Comparison of ENCODE assay signal across 18 mouse cellular contexts in genomic region chr10:79979401-79980155, GRCm38 (mm10). TPM values are rescaled to one million over a fixed set of nuclear protein-coding genes. Genes with fewer than 3 reads are reported as not detected.
DNase-seq lines count a peak whose midpoint lies in the region; ATAC-seq and TF ChIP-seq lines count a peak whose summit lies in the region.
"Had no signal": no experiment of that assay in that cellular context is flagged by ENCODE, and none has a peak within 500 bp of the region (broad histone marks: within the 10 kb centered on the region; RNA-seq: fewer than 3 reads in every experiment).

No protein-coding gene starts in this region.

- TF ChIP-seq EP300 in heart, adult 2 months (IDR thresholded peaks at IDR 0.05; ENCODE audit: insufficient read depth, low read depth, low read length) = no peak
- TF ChIP-seq EP300 in heart, postnatal 0 days (IDR thresholded peaks at IDR 0.05; ENCODE audit: low read depth) = no peak

- H3K9ac ChIP-seq in heart, adult 2 months (ENCODE audit: low read depth, low read length) = no peak overlapping the region
- no peak overlapping the region for H3K9ac ChIP-seq in heart, embryonic 11.5 days (ENCODE audit: low read depth, low read length)
- H3K9ac ChIP-seq in midbrain, embryonic 16.5 days (ENCODE audit: low read depth, low read length) = no peak overlapping the region
- 0 out of 2 replicates have a peak overlapping the region, but pooled peaks have one; percentile 12 for H3K9ac ChIP-seq in embryonic facial prominence, embryonic 12.5 days
- H3K9ac ChIP-seq in heart, postnatal 0 days (replicated peaks; ENCODE audit: low read depth, low read length) = no peak overlapping the region
- no peak overlapping the region for H3K9ac ChIP-seq in forebrain, embryonic 12.5 days
- H3K9ac ChIP-seq: neural tube, embryonic 12.5 days; stomach, embryonic 15.5 days had no signal

- H3K4me3 ChIP-seq in heart, adult 2 months = no peak overlapping the region
- no peak overlapping the region for H3K4me3 ChIP-seq in heart, embryonic 11.5 days (ENCODE audit: low read depth, low read length)
- peak overlapping the region; percentile 5; the same call in 1 of the 2 replicates for H3K4me3 ChIP-seq in midbrain, embryonic 10.5 days
- H3K4me3 ChIP-seq in midbrain, embryonic 16.5 days (ENCODE audit: low read depth, low read length) = no peak overlapping the region
- no peak overlapping the region for H3K4me3 ChIP-seq in embryonic facial prominence, embryonic 12.5 days
- no peak overlapping the region for H3K4me3 ChIP-seq in heart, postnatal 0 days (ENCODE audit: low read depth, low read length)
- H3K4me3 ChIP-seq in forebrain, embryonic 12.5 days (replicated peaks) = no peak overlapping the region
- H3K4me3 ChIP-seq: neural tube, embryonic 12.5 days; stomach, embryonic 15.5 days had no signal

- H3K27me3 ChIP-seq in heart, adult 2 months (ENCODE audit: control insufficient read depth, insufficient read depth, low read length) = no peaks in the 10 kb centered on the region
- no peaks in the 10 kb centered on the region for H3K27me3 ChIP-seq in heart, embryonic 11.5 days (ENCODE audit: control insufficient read depth, insufficient read depth, low read length)
- H3K27me3 ChIP-seq in midbrain, embryonic 10.5 days (ENCODE audit: low read depth, poor library complexity, severe bottlenecking) = peaks cover 25% of the 10 kb centered on the region
- no peaks in the 10 kb centered on the region for H3K27me3 ChIP-seq in midbrain, embryonic 16.5 days (ENCODE audit: control insufficient read depth, insufficient read depth, low read depth, low read length)
- H3K27me3 ChIP-seq in embryonic facial prominence, embryonic 12.5 days = no peaks in the 10 kb centered on the region
- no peaks in the 10 kb centered on the region for H3K27me3 ChIP-seq in heart, postnatal 0 days (ENCODE audit: control insufficient read depth, insufficient read depth, low read length)
- no peaks in the 10 kb centered on the region for H3K27me3 ChIP-seq in forebrain, embryonic 12.5 days
- H3K27me3 ChIP-seq: neural tube, embryonic 12.5 days; stomach, embryonic 15.5 days had no signal

- H3K4me2 ChIP-seq in heart, embryonic 11.5 days = no peak overlapping the region
- no peak overlapping the region for H3K4me2 ChIP-seq in midbrain, embryonic 16.5 days (ENCODE audit: low read length)
- H3K4me2 ChIP-seq in embryonic facial prominence, embryonic 12.5 days (replicated peaks) = no peak overlapping the region
- H3K4me2 ChIP-seq in heart, postnatal 0 days (ENCODE audit: low read depth, low read length) = no peak overlapping the region
- no peak overlapping the region for H3K4me2 ChIP-seq in forebrain, embryonic 12.5 days
- H3K4me2 ChIP-seq: neural tube, embryonic 12.5 days; stomach, embryonic 15.5 days had no signal

- H3K4me1 ChIP-seq in heart, adult 2 months (ENCODE audit: control insufficient read depth, insufficient read depth, low read length) = peaks cover 6% of the 10 kb centered on the region
- peaks cover 24% of the 10 kb centered on the region for H3K4me1 ChIP-seq in heart, embryonic 11.5 days (ENCODE audit: control insufficient read depth, insufficient read depth, low read length)
- H3K4me1 ChIP-seq in midbrain, embryonic 10.5 days = peaks cover 28% of the 10 kb centered on the region
- peaks cover 23% of the 10 kb centered on the region for H3K4me1 ChIP-seq in midbrain, embryonic 16.5 days (ENCODE audit: control insufficient read depth, insufficient read depth, low read length)
- peaks cover 14% of the 10 kb centered on the region for H3K4me1 ChIP-seq in embryonic facial prominence, embryonic 12.5 days
- peaks cover 13% of the 10 kb centered on the region for H3K4me1 ChIP-seq in heart, postnatal 0 days (ENCODE audit: control insufficient read depth, insufficient read depth)
- H3K4me1 ChIP-seq in forebrain, embryonic 12.5 days = peaks cover 31% of the 10 kb centered on the region

- intact Hi-C loops in heart, adult 2 months (cut with DNase I) = loop anchor here (10.0 kb wide), 1 partner anchor 285 kb away; the partner anchor contains the start of genes Dazap1 and Gamt

- TF ChIP-seq CTCF in heart, adult 2 months (IDR thresholded peaks at IDR 0.05) = no peak
- TF ChIP-seq CTCF in heart, postnatal 0 days (IDR thresholded peaks at IDR 0.05; ENCODE audit: low read depth) = no peak

- no peaks in the 10 kb centered on the region for H3K36me3 ChIP-seq in heart, adult 2 months (ENCODE audit: control insufficient read depth, insufficient read depth, low read length)
- H3K36me3 ChIP-seq in heart, embryonic 11.5 days (ENCODE audit: control insufficient read depth, insufficient read depth, low read length) = peaks cover 42% of the 10 kb centered on the region
- H3K36me3 ChIP-seq in midbrain, embryonic 10.5 days = peaks cover 69% of the 10 kb centered on the region
- peaks cover 43% of the 10 kb centered on the region for H3K36me3 ChIP-seq in midbrain, embryonic 16.5 days (ENCODE audit: control insufficient read depth, insufficient read depth, low read length)
- H3K36me3 ChIP-seq in embryonic facial prominence, embryonic 12.5 days = peaks cover 61% of the 10 kb centered on the region
- H3K36me3 ChIP-seq in heart, postnatal 0 days (replicated peaks; ENCODE audit: control insufficient read depth, insufficient read depth, low read length) = peaks cover 46% of the 10 kb centered on the region
- peaks cover 54% of the 10 kb centered on the region for H3K36me3 ChIP-seq in forebrain, embryonic 12.5 days (replicated peaks)

- peak in 1 of 2 experiments; percentile 64 for DNase-seq in heart, adult 2 months
- no peak for DNase-seq in midbrain, embryonic 10.5 days (ENCODE audit: low spot score)
- DNase-seq in heart, postnatal 0 days (ENCODE audit: low spot score) = no peak
- DNase-seq: cerebellum, adult 9-10 months; kidney, adult 9 months; kidney, postnatal 4 days; lung, adult 18-20 months; lung, postnatal 36 days; midbrain, embryonic 14.5 days; thymus, adult 2 months had no signal

- peak overlapping the region; percentile 71 for H3K27ac ChIP-seq in heart, adult 2 months
- no peak overlapping the region for H3K27ac ChIP-seq in heart, embryonic 11.5 days (ENCODE audit: low read depth, low read length)
- no peak overlapping the region for H3K27ac ChIP-seq in midbrain, embryonic 10.5 days (replicated peaks)
- H3K27ac ChIP-seq in midbrain, embryonic 16.5 days (ENCODE audit: low read length) = no peak overlapping the region
- no peak overlapping the region for H3K27ac ChIP-seq in embryonic facial prominence, embryonic 12.5 days
- H3K27ac ChIP-seq in heart, postnatal 0 days (ENCODE audit: low read depth) = peak overlapping the region; percentile 33
- no peak overlapping the region for H3K27ac ChIP-seq in forebrain, embryonic 12.5 days
- H3K27ac ChIP-seq: neural tube, embryonic 12.5 days; stomach, embryonic 15.5 days had no signal

- ATAC-seq in heart, embryonic 11.5 days (replicated peaks; ENCODE audit: insufficient number of reproducible peaks, low FRiP score, low TSS enrichment) = no peak
- ATAC-seq in midbrain, embryonic 16.5 days = no peak
- ATAC-seq in embryonic facial prominence, embryonic 12.5 days (ENCODE audit: insufficient number of reproducible peaks, insufficient read depth, low FRiP score, low TSS enrichment) = no peak
- no peak for ATAC-seq in heart, postnatal 0 days (ENCODE audit: insufficient read depth, low read depth)
- no peak for ATAC-seq in forebrain, embryonic 12.5 days (ENCODE audit: low FRiP score)
- ATAC-seq: forebrain, embryonic 14.5 days had no signal

- TF ChIP-seq POLR2A in heart, adult 2 months (IDR thresholded peaks at IDR 0.05; ENCODE audit: insufficient read depth, low read depth, low read length) = no peak

- no peaks in the 10 kb centered on the region for H3K9me3 ChIP-seq in heart, embryonic 11.5 days (replicated peaks; ENCODE audit: control insufficient read depth, low read length)
- H3K9me3 ChIP-seq in midbrain, embryonic 10.5 days (replicated peaks) = 0 out of 2 replicates have a peak, but pooled peaks cover 8% of the 10 kb centered on the region
- no peaks in the 10 kb centered on the region for H3K9me3 ChIP-seq in midbrain, embryonic 16.5 days (replicated peaks; ENCODE audit: control insufficient read depth, low read length, poor library complexity, severe bottlenecking)
- H3K9me3 ChIP-seq in embryonic facial prominence, embryonic 12.5 days = no peaks in the 10 kb centered on the region
- H3K9me3 ChIP-seq in heart, postnatal 0 days (replicated peaks; ENCODE audit: control insufficient read depth, low read length) = no peaks in the 10 kb centered on the region
- no peaks in the 10 kb centered on the region for H3K9me3 ChIP-seq in forebrain, embryonic 12.5 days
- H3K9me3 ChIP-seq: neural tube, embryonic 12.5 days; stomach, embryonic 15.5 days had no signal

- peaks cover 5% of the 10 kb centered on the region for H3K79me2 ChIP-seq in heart, adult 2 months (replicated peaks; ENCODE audit: control insufficient read depth, insufficient read depth, low read length)

- 85% methylated on average over 22 of the region's 22 CpGs for WGBS in heart, adult 2 months
- 87% methylated on average over 22 of the region's 22 CpGs for WGBS in heart, embryonic 11.5 days (ENCODE audit: insufficient replicate concordance)
- 94% methylated on average over 22 of the region's 22 CpGs for WGBS in midbrain, embryonic 10.5 days
- WGBS in midbrain, embryonic 16.5 days = 91% methylated on average over 21 of the region's 22 CpGs
- WGBS in embryonic facial prominence, embryonic 12.5 days = 91% methylated on average over 22 of the region's 22 CpGs
- 85% methylated on average over 22 of the region's 22 CpGs for WGBS in heart, postnatal 0 days
- WGBS in forebrain, embryonic 12.5 days = 94% methylated on average over 22 of the region's 22 CpGs

RNA-seq across cellular contexts. Expression of gene Tmem259, which starts 4.6 kb away (rescaled TPM):
- total RNA-seq in heart, adult 2 months (2021) = 100 to 1,000 TPM; 109 to 124 TPM
- 184 and 220 TPM in 2 replicates for polyA plus RNA-seq in heart, adult 2 months (2012; rRNA removed)
- 12.8 and 15.6 TPM in 2 replicates for polyA plus RNA-seq in heart, embryonic 11.5 days (2014; fragmentation: Nextera tagmentation; extraction: Ambion mirVana)
- polyA plus RNA-seq in midbrain, embryonic 10.5 days (2016; fragmentation: Nextera tagmentation; extraction: Ambion mirVana) = 11.0 TPM in 2 replicates
- polyA plus RNA-seq in midbrain, embryonic 16.5 days (2015; fragmentation: Nextera tagmentation; extraction: Ambion mirVana) = 15.3 and 16.2 TPM in 2 replicates
- 24.3 and 25.9 TPM in 2 replicates for polyA plus RNA-seq in embryonic facial prominence, embryonic 12.5 days (2016; fragmentation: Nextera tagmentation; extraction: Ambion mirVana)
- 162 and 182 TPM in 2 replicates for total RNA-seq in heart, postnatal 0 days (2014; rRNA removed; ENCODE audit: low replicate concordance)
- polyA plus RNA-seq in heart, postnatal 0 days (2015; fragmentation: Nextera tagmentation; extraction: Ambion mirVana) = 18.0 and 18.1 TPM in 2 replicates
- 14.7 and 19.2 TPM in 2 replicates for polyA plus RNA-seq in forebrain, embryonic 12.5 days (2016; fragmentation: Nextera tagmentation; extraction: Ambion mirVana)

RNA-seq across cellular contexts. Expression of gene Cnn2, which starts 8.8 kb away (rescaled TPM):
- total RNA-seq in heart, adult 2 months (2021) = 10 to 100 TPM; 30.2 to 39.3 TPM
- 52.5 and 60.7 TPM in 2 replicates for polyA plus RNA-seq in heart, adult 2 months (2012; rRNA removed)
- 405 and 420 TPM in 2 replicates for polyA plus RNA-seq in heart, embryonic 11.5 days (2014; fragmentation: Nextera tagmentation; extraction: Ambion mirVana)
- polyA plus RNA-seq in midbrain, embryonic 10.5 days (2016; fragmentation: Nextera tagmentation; extraction: Ambion mirVana) = 198 and 199 TPM in 2 replicates
- polyA plus RNA-seq in midbrain, embryonic 16.5 days (2015; fragmentation: Nextera tagmentation; extraction: Ambion mirVana) = 25.7 and 26.2 TPM in 2 replicates
- 311 and 313 TPM in 2 replicates for polyA plus RNA-seq in embryonic facial prominence, embryonic 12.5 days (2016; fragmentation: Nextera tagmentation; extraction: Ambion mirVana)
- 142 and 158 TPM in 2 replicates for total RNA-seq in heart, postnatal 0 days (2014; rRNA removed; ENCODE audit: low replicate concordance)
- 126 and 149 TPM in 2 replicates for polyA plus RNA-seq in heart, postnatal 0 days (2015; fragmentation: Nextera tagmentation; extraction: Ambion mirVana)
- polyA plus RNA-seq in forebrain, embryonic 12.5 days (2016; fragmentation: Nextera tagmentation; extraction: Ambion mirVana) = 85.5 and 115 TPM in 2 replicates

RNA-seq across cellular contexts. Expression of gene Grin3b, which starts 9.1 kb away (rescaled TPM):
- under 1 TPM; 0.20 to 0.31 TPM for total RNA-seq in heart, adult 2 months (2021)
- 0.20 and 0.29 TPM in 2 replicates for polyA plus RNA-seq in heart, adult 2 months (2012; rRNA removed)
- polyA plus RNA-seq in heart, embryonic 11.5 days (2014; fragmentation: Nextera tagmentation; extraction: Ambion mirVana) = 0.19 and 0.20 TPM in 2 replicates
- polyA plus RNA-seq in midbrain, embryonic 10.5 days (2016; fragmentation: Nextera tagmentation; extraction: Ambion mirVana) = 0.25 and 0.30 TPM in 2 replicates
- polyA plus RNA-seq in midbrain, embryonic 16.5 days (2015; fragmentation: Nextera tagmentation; extraction: Ambion mirVana) = 0.20 and 0.28 TPM in 2 replicates
- 0.50 and 0.92 TPM in 2 replicates for polyA plus RNA-seq in embryonic facial prominence, embryonic 12.5 days (2016; fragmentation: Nextera tagmentation; extraction: Ambion mirVana)
- total RNA-seq in heart, postnatal 0 days (2014; rRNA removed; ENCODE audit: low replicate concordance) = not detected in 2 replicates
- polyA plus RNA-seq in heart, postnatal 0 days (2015; fragmentation: Nextera tagmentation; extraction: Ambion mirVana) = 0.29 and 0.34 TPM in 2 replicates
- polyA plus RNA-seq in forebrain, embryonic 12.5 days (2016; fragmentation: Nextera tagmentation; extraction: Ambion mirVana) = 0.46 TPM in 2 replicates
- total RNA-seq: heart, postnatal 10 days had no signal

RNA-seq across cellular contexts. Expression of gene Abca7, which starts 16.7 kb away (rescaled TPM):
- total RNA-seq in heart, adult 2 months (2021) = 1 to 10 TPM; 6.6 to 8.0 TPM
- 9.2 and 10.8 TPM in 2 replicates for polyA plus RNA-seq in heart, adult 2 months (2012; rRNA removed)
- 2.1 and 2.8 TPM in 2 replicates for polyA plus RNA-seq in heart, embryonic 11.5 days (2014; fragmentation: Nextera tagmentation; extraction: Ambion mirVana)
- 3.2 and 4.8 TPM in 2 replicates for polyA plus RNA-seq in midbrain, embryonic 10.5 days (2016; fragmentation: Nextera tagmentation; extraction: Ambion mirVana)
- 4.1 and 4.8 TPM in 2 replicates for polyA plus RNA-seq in midbrain, embryonic 16.5 days (2015; fragmentation: Nextera tagmentation; extraction: Ambion mirVana)
- polyA plus RNA-seq in embryonic facial prominence, embryonic 12.5 days (2016; fragmentation: Nextera tagmentation; extraction: Ambion mirVana) = 2.6 and 3.9 TPM in 2 replicates
- 10.4 and 11.4 TPM in 2 replicates for total RNA-seq in heart, postnatal 0 days (2014; rRNA removed; ENCODE audit: low replicate concordance)
- 1.9 TPM in 2 replicates for polyA plus RNA-seq in heart, postnatal 0 days (2015; fragmentation: Nextera tagmentation; extraction: Ambion mirVana)
- 5.8 and 5.9 TPM in 2 replicates for polyA plus RNA-seq in forebrain, embryonic 12.5 days (2016; fragmentation: Nextera tagmentation; extraction: Ambion mirVana)

RNA-seq across cellular contexts. Expression of gene Wdr18, which starts 19.6 kb away (rescaled TPM):
- 10 to 100 TPM; 27.8 to 29.4 TPM for total RNA-seq in heart, adult 2 months (2021)
- 31.7 and 32.2 TPM in 2 replicates for polyA plus RNA-seq in heart, adult 2 months (2012; rRNA removed)
- polyA plus RNA-seq in heart, embryonic 11.5 days (2014; fragmentation: Nextera tagmentation; extraction: Ambion mirVana) = 89.8 and 97.6 TPM in 2 replicates
- polyA plus RNA-seq in midbrain, embryonic 10.5 days (2016; fragmentation: Nextera tagmentation; extraction: Ambion mirVana) = 136 and 155 TPM in 2 replicates
- 79.5 and 89.4 TPM in 2 replicates for polyA plus RNA-seq in midbrain, embryonic 16.5 days (2015; fragmentation: Nextera tagmentation; extraction: Ambion mirVana)
- polyA plus RNA-seq in embryonic facial prominence, embryonic 12.5 days (2016; fragmentation: Nextera tagmentation; extraction: Ambion mirVana) = 118 and 120 TPM in 2 replicates
- 29.3 and 51.5 TPM in 2 replicates for total RNA-seq in heart, postnatal 0 days (2014; rRNA removed; ENCODE audit: low replicate concordance)
- 54.3 and 58.4 TPM in 2 replicates for polyA plus RNA-seq in heart, postnatal 0 days (2015; fragmentation: Nextera tagmentation; extraction: Ambion mirVana)
- polyA plus RNA-seq in forebrain, embryonic 12.5 days (2016; fragmentation: Nextera tagmentation; extraction: Ambion mirVana) = 94.4 and 96.0 TPM in 2 replicates

Comparison
In these comparisons a context has a peak if more than half of its experiments do, and no peak if none do; other contexts are left out.
1. H3K27ac ChIP-seq: peak in heart, adult 2 months (single experiment) and heart, postnatal 0 days (single experiment); none in heart, embryonic 11.5 days (single experiment), midbrain, embryonic 10.5 days (single experiment), midbrain, embryonic 16.5 days (single experiment), embryonic facial prominence, embryonic 12.5 days (single experiment) and forebrain, embryonic 12.5 days (single experiment).